Mouse (Mus musculus) MEL (cell line): ENCODE data around the gene Mta1. TPM values are rescaled to one million over a fixed set of nuclear protein-coding genes. Genes with fewer than 3 reads are reported as not detected.

Source experiments
- DNase-seq: peaks from one replicate; pipeline ENCODE4 v3.0.0; 2011; ENCODE audit warnings: low read depth, low spot score
- H3K27ac ChIP-seq: 2 replicates; pipeline ENCODE4 v1.5.1; 2012; ENCODE audit warnings: low read depth, mild to moderate bottlenecking, control low read depth, low read length, moderate library complexity; ENCODE audit not compliant: control insufficient read depth
- H3K27me3 ChIP-seq, 2 experiments: fragments of 150-350 bp in 1 of 2; sonication (generic) in 1 of 2; 2 replicates each; pipeline ENCODE4 v1.6.1; 2012; ENCODE audit warnings: low read length in 2 of 2, mild to moderate bottlenecking in 2 of 2, improper control_type of control experiment in 1 of 2, moderate library complexity in 1 of 2; ENCODE audit not compliant: insufficient read depth in 2 of 2, control insufficient read depth in 1 of 2
- H3K36me3 ChIP-seq, 2 experiments: 2 replicates each; pipeline ENCODE4 v1.6.1; 2012 to 2014; ENCODE audit warnings: low read length in 2 of 2, improper control_type of control experiment in 1 of 2, inconsistent platforms in 1 of 2, mild to moderate bottlenecking in 1 of 2; ENCODE audit not compliant: insufficient read depth in 2 of 2, control insufficient read depth in 1 of 2
- H3K4me1 ChIP-seq, 2 experiments: fragments of 150-350 bp in 1 of 2; sonication (generic) in 1 of 2; 2 replicates each; pipeline ENCODE4 v1.6.1; 2012; ENCODE audit warnings: low read length in 2 of 2, improper control_type of control experiment in 1 of 2, mild to moderate bottlenecking in 1 of 2; ENCODE audit not compliant: insufficient read depth in 2 of 2, control insufficient read depth in 1 of 2
- H3K4me3 ChIP-seq, 2 experiments: fragments of 150-350 bp in 1 of 2; sonication (generic) in 1 of 2; 2 replicates each; pipeline ENCODE4 v1.5.1; 2012; ENCODE audit warnings: low read depth in 2 of 2, low read length in 2 of 2, mild to moderate bottlenecking in 2 of 2, moderate library complexity in 2 of 2, control low read depth in 1 of 2, improper control_type of control experiment in 1 of 2; ENCODE audit not compliant: control insufficient read depth in 1 of 2, insufficient read depth in 1 of 2
- H3K79me2 ChIP-seq: 2 replicates; pipeline ENCODE4 v1.6.1; 2012; ENCODE audit warnings: mild to moderate bottlenecking, low read length, moderate library complexity; ENCODE audit not compliant: control insufficient read depth, poor library complexity, insufficient read depth
- H3K9ac ChIP-seq: 2 replicates; pipeline ENCODE4 v1.6.1; 2012; ENCODE audit warnings: low read depth, mild to moderate bottlenecking, control low read depth, low read length, moderate library complexity; ENCODE audit not compliant: control insufficient read depth, poor library complexity, severe bottlenecking
- H3K9me3 ChIP-seq: fragments of 150-350 bp; sonication (generic); replicated peaks from 2 replicates; pipeline ENCODE4 v1.6.1; 2012; ENCODE audit warnings: mild to moderate bottlenecking, low read length, improper control_type of control experiment, moderate library complexity; ENCODE audit not compliant: insufficient read depth
- CHD1 ChIP-seq: IDR thresholded peaks from 2 replicates; pipeline ENCODE4 v1.6.1; 2012; ENCODE audit warnings: low read depth, mild to moderate bottlenecking, inconsistent platforms, low read length, improper control_type of control experiment
- CHD2 ChIP-seq: IDR thresholded peaks from 2 replicates; pipeline ENCODE4 v1.6.1; 2011; ENCODE audit warnings: low read length, improper control_type of control experiment
- CTCF ChIP-seq, 3 experiments: IDR thresholded peaks in 2 of 3; conservative IDR thresholded peaks in 1 of 3; 2 replicates each; pipeline ENCODE4 v1.5.1; 2011 to 2012; ENCODE audit warnings: low read length in 3 of 3, low read depth in 2 of 3, mild to moderate bottlenecking in 2 of 3, improper control_type of control experiment in 1 of 3, inconsistent platforms in 1 of 3, mixed read lengths in 1 of 3, moderate library complexity in 1 of 3; ENCODE audit not compliant: control insufficient read depth in 1 of 3, insufficient read depth in 1 of 3, poor library complexity in 1 of 3, severe bottlenecking in 1 of 3
- E2F4 ChIP-seq: IDR thresholded peaks from 2 replicates; pipeline ENCODE4 v1.6.1; 2011; ENCODE audit warnings: low read depth, low read length, improper control_type of control experiment, borderline replicate concordance
- EP300 ChIP-seq, 2 experiments: IDR thresholded peaks; 2 replicates each; pipeline ENCODE4 v1.6.1; 2011; ENCODE audit warnings: improper control_type of control experiment in 2 of 2, low read length in 2 of 2, low read depth in 1 of 2, mild to moderate bottlenecking in 1 of 2
- ETS1 ChIP-seq: IDR thresholded peaks from 2 replicates; pipeline ENCODE4 v1.6.1; 2012; ENCODE audit warnings: low read depth, mild to moderate bottlenecking, inconsistent platforms, low read length, improper control_type of control experiment, moderate library complexity
- GATA1 ChIP-seq: IDR thresholded peaks from 2 replicates; pipeline ENCODE4 v1.6.1; 2011; ENCODE audit warnings: low read depth, low read length, improper control_type of control experiment
- HCFC1 ChIP-seq: IDR thresholded peaks from 2 replicates; pipeline ENCODE4 v1.6.1; 2012; ENCODE audit warnings: low read depth, mild to moderate bottlenecking, inconsistent platforms, low read length, improper control_type of control experiment, moderate library complexity
- KAT2A ChIP-seq: conservative IDR thresholded peaks from 2 replicates; pipeline ENCODE4 v1.6.1; 2012; ENCODE audit warnings: low read depth, low read length, improper control_type of control experiment, inconsistent platforms
- MAFK ChIP-seq: IDR thresholded peaks from 2 replicates; pipeline ENCODE4 v1.6.1; 2011; ENCODE audit warnings: low read depth, mild to moderate bottlenecking, low read length, improper control_type of control experiment, borderline replicate concordance
- MEF2A ChIP-seq: IDR thresholded peaks from 2 replicates; pipeline ENCODE4 v1.6.1; 2014; ENCODE audit warnings: low read depth, mild to moderate bottlenecking, inconsistent platforms, low read length, improper control_type of control experiment; ENCODE audit not compliant: poor library complexity, insufficient replicate concordance, severe bottlenecking; ENCODE audit errors: extremely low read depth
- MXI1 ChIP-seq: IDR thresholded peaks from 2 replicates; pipeline ENCODE4 v1.6.1; 2011; ENCODE audit warnings: mild to moderate bottlenecking, low read depth, low read length, improper control_type of control experiment
- MYC ChIP-seq: IDR thresholded peaks from 2 replicates; pipeline ENCODE4 v1.6.1; 2011; ENCODE audit warnings: low read depth, mild to moderate bottlenecking, low read length, improper control_type of control experiment, moderate library complexity
- NRF1 ChIP-seq: IDR thresholded peaks from 2 replicates; pipeline ENCODE4 v1.6.1; 2014; ENCODE audit warnings: low read depth, mild to moderate bottlenecking, inconsistent platforms, low read length, improper control_type of control experiment, moderate library complexity; ENCODE audit not compliant: poor library complexity, insufficient read depth, severe bottlenecking
- POLR2A ChIP-seq, 2 experiments: IDR thresholded peaks; 2 replicates each; pipeline ENCODE4 v1.6.1; 2011 to 2012; ENCODE audit warnings: low read length in 2 of 2, mild to moderate bottlenecking in 2 of 2, control low read depth in 1 of 2, improper control_type of control experiment in 1 of 2, low read depth in 1 of 2, moderate library complexity in 1 of 2; ENCODE audit not compliant: control insufficient read depth in 1 of 2, insufficient read depth in 1 of 2, poor library complexity in 1 of 2
- POLR2AphosphoS2 ChIP-seq: IDR thresholded peaks from 2 replicates; pipeline ENCODE4 v1.6.1; 2011; ENCODE audit warnings: low read length, improper control_type of control experiment
- POLR2AphosphoS5 ChIP-seq: IDR thresholded peaks from 2 replicates; pipeline ENCODE4 v1.6.1; 2012; ENCODE audit warnings: low read depth, borderline replicate concordance, mild to moderate bottlenecking, inconsistent platforms, low read length, moderate library complexity, mixed read lengths
- RAD21 ChIP-seq: IDR thresholded peaks from 2 replicates; pipeline ENCODE4 v1.6.1; 2011; ENCODE audit warnings: mild to moderate bottlenecking, low read depth, low read length, improper control_type of control experiment
- RCOR1 ChIP-seq: IDR thresholded peaks from 2 replicates; pipeline ENCODE4 v1.6.1; 2012; ENCODE audit warnings: low read depth, mild to moderate bottlenecking, inconsistent platforms, low read length, improper control_type of control experiment
- SMC3 ChIP-seq: IDR thresholded peaks from 2 replicates; pipeline ENCODE4 v1.6.1; 2011; ENCODE audit warnings: low read depth, low read length, improper control_type of control experiment
- TAL1 ChIP-seq: IDR thresholded peaks from 2 replicates; pipeline ENCODE4 v1.6.1; 2012; ENCODE audit warnings: mild to moderate bottlenecking, inconsistent platforms, low read length, moderate library complexity, mixed read lengths
- TBP ChIP-seq: IDR thresholded peaks from 2 replicates; pipeline ENCODE4 v1.8.0; 2011; ENCODE audit warnings: low read depth, low read length, improper control_type of control experiment
- USF1 ChIP-seq: IDR thresholded peaks from 2 replicates; pipeline ENCODE4 v1.6.1; 2014; ENCODE audit warnings: low read depth, mild to moderate bottlenecking, inconsistent platforms, low read length, improper control_type of control experiment, moderate library complexity
- USF2 ChIP-seq, 2 experiments: IDR thresholded peaks; 2 replicates each; pipeline ENCODE4 v1.6.1; 2011 to 2012; ENCODE audit warnings: improper control_type of control experiment in 2 of 2, low read length in 2 of 2, borderline replicate concordance in 1 of 2, inconsistent platforms in 1 of 2, low read depth in 1 of 2, mild to moderate bottlenecking in 1 of 2; ENCODE audit not compliant: insufficient read depth in 1 of 2
- ZKSCAN1 ChIP-seq: IDR thresholded peaks from 2 replicates; pipeline ENCODE4 v1.6.1; 2012; ENCODE audit warnings: low read depth, mild to moderate bottlenecking, inconsistent platforms, low read length, improper control_type of control experiment, moderate library complexity
- ZMIZ1 ChIP-seq: IDR thresholded peaks from 2 replicates; pipeline ENCODE4 v1.6.1; 2012; ENCODE audit warnings: low read depth, mild to moderate bottlenecking, inconsistent platforms, low read length, improper control_type of control experiment, moderate library complexity
- ZNF384 ChIP-seq: IDR thresholded peaks from 2 replicates; pipeline ENCODE4 v1.6.1; 2012; ENCODE audit warnings: low read depth, mild to moderate bottlenecking, inconsistent platforms, low read length, improper control_type of control experiment
- polyA plus RNA-seq, 2 experiments: library from polyadenylated mRNA; stranded (reverse) in 1 of 2; unstranded in 1 of 2; fragments of >175 nt in 1 of 2; fragments of >200 nt in 1 of 2; gene quantifications; 2 replicates each; pipeline versions ENCODE4 v1.2.1 to v1.2.4; 2012; ENCODE audit warnings: low replicate concordance in 2 of 2, low read depth in 1 of 2; ENCODE audit not compliant: insufficient read length in 2 of 2, insufficient read depth in 1 of 2, missing spikeins in 1 of 2
- total RNA-seq: library from RNA; depleted of rRNA; stranded (reverse); fragments of 300-350 nt; gene quantifications from 2 replicates; pipeline ENCODE4 v1.2.3, GENCODE M21; 2012

Gene Mta1
- total and polyA plus RNA-seq, 3 experiments, result 69.0 to 410 (median 99.5) TPM

DNA sequence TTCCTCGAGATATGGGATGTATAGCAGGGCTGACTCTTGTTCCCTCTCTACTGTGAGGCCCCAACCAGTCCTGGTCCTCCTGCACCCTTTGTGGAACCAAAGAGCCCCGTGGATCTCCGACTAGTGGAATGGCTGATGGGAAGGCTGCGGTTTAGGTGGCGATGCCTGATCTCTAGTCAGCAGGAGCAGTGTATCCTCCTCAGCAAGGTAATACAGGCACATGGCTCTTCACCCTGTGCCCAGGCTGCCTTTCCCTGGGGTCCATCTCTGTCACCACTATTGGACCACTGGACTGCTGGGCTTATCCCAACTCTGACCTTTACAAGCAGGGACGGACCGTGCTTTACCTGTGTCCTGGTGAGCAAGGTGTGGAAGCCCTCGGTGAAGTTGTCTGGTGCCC lies 59.4 kb downstream of the Mta1 start:
- Histone ChIP-seq H3K27ac (no peak overlapping the region), H3K4me1 (peaks cover 6 to 20% of the 10 kb centered on the region in 2 experiments), H3K27me3 (no peaks in the 10 kb centered on the region), H3K4me3 (no peak overlapping the region), H3K79me2 (peaks cover 10% of the 10 kb centered on the region), H3K9me3 (no peaks in the 10 kb centered on the region), H3K36me3 (peaks cover 0 to 8% of the 10 kb centered on the region in 2 experiments; a peak in 2 of 4 replicates), H3K9ac (no peak overlapping the region)
- DNase-seq, result no peak
- TF ChIP-seq NRF1 (no peak), MAFK (no peak), ZMIZ1 (no peak), POLR2AphosphoS2 (no peak), RCOR1 (no peak), TBP (no peak), USF2 (IDR thresholded peaks at IDR 0.05; ENCODE audit: borderline replicate concordance in 1 of 2, insufficient read depth in 1 of 2, low read depth in 1 of 2, low read length in 2 of 2) (no peak), ZNF384 (no peak), E2F4 (no peak), SMC3 (no peak), ETS1 (no peak), RAD21 (no peak), TAL1 (no peak), POLR2AphosphoS5 (no peak), MYC (no peak)

GRCm38 (mm10) chr12:113157971-113158370 lies 59.9 kb downstream of the Mta1 start:
- Histone ChIP-seq H3K27ac (no peak overlapping the region), H3K27me3 (no peaks in the 10 kb centered on the region), H3K36me3 (peaks cover 0 to 8% of the 10 kb centered on the region in 2 experiments; a peak in 2 of 4 replicates), H3K4me3 (no peak overlapping the region), H3K9me3 (no peaks in the 10 kb centered on the region), H3K4me1 (peaks cover 6 to 15% of the 10 kb centered on the region in 2 experiments), H3K9ac (no peak overlapping the region), H3K79me2 (peaks cover 10% of the 10 kb centered on the region)
- TF ChIP-seq HCFC1, result no peak
- TF ChIP-seq USF2 (IDR thresholded peaks at IDR 0.05; ENCODE audit: borderline replicate concordance in 1 of 2, insufficient read depth in 1 of 2, low read depth in 1 of 2, low read length in 2 of 2), result no peak
- no peak for TF ChIP-seq CHD2
- TF ChIP-seq EP300 (IDR thresholded peaks at IDR 0.05; ENCODE audit: low read depth in 1 of 2, low read length in 2 of 2), result no peak
- TF ChIP-seq GATA1, result no peak
- TF ChIP-seq CHD1, result no peak
- no peak for TF ChIP-seq KAT2A
- TF ChIP-seq ZKSCAN1, result no peak
- TF ChIP-seq POLR2A (IDR thresholded peaks at IDR 0.05; ENCODE audit: control insufficient read depth in 1 of 2, insufficient read depth in 1 of 2, low read depth in 1 of 2, low read length in 2 of 2, poor library complexity in 1 of 2), result no peak
- TF ChIP-seq MAFK, result no peak
- no peak for TF ChIP-seq USF1
- TF ChIP-seq MEF2A, result no peak
- TF ChIP-seq MXI1, result no peak
- no peak for TF ChIP-seq RAD21
- no peak for TF ChIP-seq CTCF (IDR thresholded peaks at IDR 0.05 in 2 of 3, conservative IDR thresholded peaks at IDR 0.05 in 1 of 3; ENCODE audit: control insufficient read depth in 1 of 3, insufficient read depth in 1 of 3, low read depth in 2 of 3, low read length in 3 of 3, poor library complexity in 1 of 3, severe bottlenecking in 1 of 3)
- TF ChIP-seq NRF1, result no peak
- no peak for DNase-seq
